Mouse (Mus musculus): ENCODE data around the gene Hltf.

DNA sequence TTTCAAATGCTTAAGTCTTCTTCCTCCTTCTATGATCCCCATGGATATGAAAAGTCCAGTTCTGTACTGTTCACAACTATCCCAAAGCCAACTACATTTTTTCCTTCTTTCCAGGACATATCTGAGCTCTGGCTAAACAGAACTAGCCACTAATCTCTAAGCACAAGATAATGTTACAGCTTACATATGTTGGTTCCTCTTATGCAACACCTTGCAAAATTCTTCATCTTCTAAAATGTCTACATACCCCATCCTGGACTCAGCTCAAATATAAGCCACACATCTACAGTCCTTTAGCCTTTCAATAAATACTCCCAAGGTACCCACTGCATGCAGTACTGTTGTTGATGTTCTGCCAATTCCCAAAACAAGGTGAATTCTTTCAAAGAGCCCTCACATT is 31.1 kb upstream of the Hltf start:
- TF ChIP-seq CTCF (IDR thresholded peaks at IDR 0.05; ENCODE audit: insufficient read depth, low read depth, low read length) = no peak
- TF ChIP-seq POLR2A (IDR thresholded peaks at IDR 0.05; ENCODE audit: insufficient read depth, low read depth, low read length) = no peak
